Mouse (Mus musculus) midbrain, postnatal 0 days (tissue): ENCODE results near the gene Pex11a. TPM values are rescaled to one million over a fixed set of nuclear protein-coding genes. Genes with fewer than 3 reads are reported as not detected.

ENCODE experiments used
- ATAC-seq: fragments of 200-750 bp; cut with Nextera tagmentation; 2 replicates; pipeline ENCODE4 v1.8.0; 2017; ENCODE audit warnings: moderate number of reproducible peaks, mild to moderate bottlenecking, moderate TSS enrichment, moderate library complexity; ENCODE audit not compliant: low FRiP score
- DNase-seq: peaks from one replicate; pipeline ENCODE4 v3.0.0-alpha.2; 2015; ENCODE audit warnings: low spot score
- H3K27ac ChIP-seq: fragments of 300-500 bp; sonication (generic); 2 replicates; pipeline ENCODE4 v1.5.1; 2014; ENCODE audit warnings: low read depth, mild to moderate bottlenecking, low read length, mixed read lengths
- H3K27me3 ChIP-seq: fragments of 300-500 bp; sonication (generic); 2 replicates; pipeline ENCODE4 v1.6.1; 2014; ENCODE audit warnings: low read length, control low read depth, mixed read lengths; ENCODE audit not compliant: insufficient read depth
- H3K36me3 ChIP-seq: fragments of 300-500 bp; sonication (generic); 2 replicates; pipeline ENCODE4 v1.6.1; 2014; ENCODE audit warnings: low read length, control low read depth, mixed read lengths; ENCODE audit not compliant: insufficient read depth
- H3K4me1 ChIP-seq: fragments of 300-500 bp; sonication (generic); 2 replicates; pipeline ENCODE4 v1.6.1; 2014; ENCODE audit warnings: mild to moderate bottlenecking, control low read depth, antibody characterized with exemption, low read length, mixed read lengths; ENCODE audit not compliant: insufficient read depth
- H3K4me2 ChIP-seq: fragments of 300-500 bp; sonication (generic); 2 replicates; pipeline ENCODE4 v1.6.1; 2014; ENCODE audit warnings: low read depth, mild to moderate bottlenecking, low read length, mixed read lengths; ENCODE audit not compliant: poor library complexity, severe bottlenecking
- H3K4me3 ChIP-seq: fragments of 300-500 bp; sonication (generic); 2 replicates; pipeline ENCODE4 v1.5.1; 2014; ENCODE audit warnings: low read depth, mild to moderate bottlenecking, low read length, moderate library complexity
- H3K9ac ChIP-seq: fragments of 300-500 bp; sonication (generic); replicated peaks from 2 replicates; pipeline ENCODE4 v1.6.1; 2014; ENCODE audit warnings: mild to moderate bottlenecking, low read length, moderate library complexity, mixed read lengths; ENCODE audit not compliant: poor library complexity, severe bottlenecking
- H3K9me3 ChIP-seq: fragments of 300-500 bp; sonication (generic); 2 replicates; pipeline ENCODE4 v1.6.1; 2016; ENCODE audit warnings: low read length, control low read depth
- CTCF ChIP-seq: IDR thresholded peaks from 2 replicates; pipeline ENCODE4 v1.5.1; 2016; ENCODE audit warnings: antibody characterized with exemption, mild to moderate bottlenecking
- WGBS: fragments of 180-500 bp; shearing (Covaris S2); extraction: QIAGEN DNeasy Blood & Tissue Kit; methylation state at CpG from one replicate; pipeline ENCODE4 v1.1.7; 2014; 5-methylcytosine and 5-hydroxymethylcytosine counted together
- polyA plus RNA-seq: library from polyadenylated mRNA; unstranded; fragments of >200 nt; fragmentation: Nextera tagmentation; extraction: Ambion mirVana; gene quantifications from 2 replicates; pipeline ENCODE4 v1.2.1, GENCODE M21; 2015
- total RNA-seq: library from RNA; depleted of rRNA; stranded (reverse); fragments of >200 nt; gene quantifications from 2 replicates; pipeline ENCODE4 v1.2.3, GENCODE M21; 2014; rRNA removed

The Pex11a gene
- total and polyA plus RNA-seq, 2 experiments from 2014 or later = 3.6 to 11.9 TPM

DNA sequence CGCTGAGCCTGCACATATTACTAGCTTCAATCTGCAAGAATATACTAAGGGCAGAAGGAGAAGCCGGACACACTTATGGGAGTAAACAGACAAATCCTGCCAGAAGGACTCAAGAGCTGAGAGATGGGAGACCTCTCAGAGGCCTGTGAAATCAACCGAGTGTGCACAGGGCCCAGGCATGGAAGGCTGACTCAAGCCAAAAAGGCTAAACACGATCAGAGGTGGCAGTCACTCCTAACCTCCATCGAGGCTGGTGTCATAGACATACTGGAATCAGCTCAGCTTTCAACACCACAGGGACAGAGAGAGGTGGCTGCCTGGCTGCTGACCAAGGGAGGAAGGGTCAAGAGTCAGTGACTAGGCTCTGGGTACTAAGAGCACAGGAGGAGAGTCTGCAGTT, 37.7 kb downstream of the Pex11a start:
- Histone ChIP-seq H3K36me3 (0 out of 2 replicates have a peak, but pooled peaks cover 7% of the 10 kb centered on the region), H3K27ac (no peak overlapping the region), H3K4me1 (no peaks in the 10 kb centered on the region), H3K9me3 (no peaks in the 10 kb centered on the region), H3K4me3 (no peak overlapping the region), H3K4me2 (no peak overlapping the region), H3K27me3 (no peaks in the 10 kb centered on the region; the same call in 1 of the 2 replicates), H3K9ac (no peak overlapping the region)
- TF ChIP-seq CTCF = no peak
- no peak for DNase-seq
- ATAC-seq = no peak
- 93% methylated on average over 5 of the region's 5 CpGs for WGBS

DNA sequence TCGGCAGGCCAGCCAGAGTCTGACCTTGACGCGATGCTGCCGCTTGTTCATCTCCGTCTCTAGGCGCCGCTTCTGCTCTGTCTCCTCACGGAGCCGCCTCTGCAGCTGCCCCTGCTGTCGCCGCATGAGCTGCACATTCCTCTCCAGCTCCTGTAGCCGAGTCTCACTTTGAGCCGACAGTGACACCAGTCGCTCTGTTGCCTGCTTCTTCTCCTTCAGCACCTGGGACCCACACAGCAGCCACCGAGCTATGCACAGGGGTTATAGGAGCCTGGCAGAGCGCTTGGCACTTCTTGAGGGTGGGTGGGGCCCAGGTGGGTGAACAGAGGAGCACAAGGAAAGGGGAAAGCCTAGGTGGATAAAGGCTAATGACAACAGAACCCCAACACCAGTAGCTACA, 40.2 kb downstream of the Pex11a start:
- Histone ChIP-seq H3K4me1 (no peaks in the 10 kb centered on the region), H3K4me2 (no peak overlapping the region), H3K9ac (no peak overlapping the region), H3K27me3 (no peaks in the 10 kb centered on the region), H3K36me3 (0 out of 2 replicates have a peak, but pooled peaks cover 7% of the 10 kb centered on the region), H3K4me3 (no peak overlapping the region), H3K27ac (no peak overlapping the region), H3K9me3 (no peaks in the 10 kb centered on the region)
- WGBS = 84% methylated on average over 16 of the region's 16 CpGs
- DNase-seq (no peak), ATAC-seq (no peak)
- TF ChIP-seq CTCF = no peak

DNA sequence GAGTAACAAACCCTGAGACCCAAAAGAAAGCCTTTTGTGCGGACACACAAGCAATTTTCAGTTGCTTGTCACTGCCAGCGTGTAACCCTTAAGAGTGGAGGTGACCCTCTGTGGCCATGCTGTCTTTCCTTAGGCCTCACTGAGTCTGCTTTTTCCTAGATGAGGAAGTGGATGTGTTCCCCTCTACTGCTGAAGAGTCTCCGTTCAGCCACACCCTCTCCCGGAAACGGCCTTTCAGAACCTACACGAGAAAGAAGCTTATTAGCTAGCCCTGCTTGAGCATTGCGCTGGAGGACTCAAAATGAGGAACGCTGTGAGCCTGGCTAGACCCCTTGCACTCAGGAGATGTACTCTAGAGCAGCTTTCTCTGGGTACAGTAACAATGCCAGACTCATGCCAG, 46.4 kb downstream of the Pex11a start:
- no peak for TF ChIP-seq CTCF
- no peaks in the 10 kb centered on the region for H3K9me3 ChIP-seq
- no peaks in the 10 kb centered on the region for H3K27me3 ChIP-seq
- H3K27ac ChIP-seq = no peak overlapping the region
- H3K36me3 ChIP-seq = no peaks in the 10 kb centered on the region
- no peaks in the 10 kb centered on the region for H3K4me1 ChIP-seq
- H3K4me3 ChIP-seq = no peak overlapping the region
- WGBS = 86% methylated on average over 8 of the region's 8 CpGs
- H3K9ac ChIP-seq = no peak overlapping the region
- ATAC-seq (no peak), DNase-seq (no peak)
- H3K4me2 ChIP-seq = no peak overlapping the region

Other genes with a start within 250 kb of the Pex11a start
- 2.2 and 2.6 TPM in 2 replicates for gene Rhcg, start 125.5 kb downstream of the Pex11a start, total RNA-seq
- 4.3 and 4.8 TPM in 2 replicates for gene Rhcg, start 125.5 kb downstream of the Pex11a start, polyA plus RNA-seq
- gene Ticrr, start 82.9 kb downstream of the Pex11a start, total RNA-seq = 1.2 and 3.4 TPM in 2 replicates
- 0.85 and 1.0 TPM in 2 replicates for gene Ticrr, start 82.9 kb downstream of the Pex11a start, polyA plus RNA-seq
- 5.5 and 5.6 TPM in 2 replicates for gene Kif7, start 27.4 kb downstream of the Pex11a start, total RNA-seq
- 1.5 and 1.7 TPM in 2 replicates for gene Kif7, start 27.4 kb downstream of the Pex11a start, polyA plus RNA-seq
- gene Plin1, start 10.2 kb downstream of the Pex11a start, total RNA-seq = 0.14 and 0.44 TPM in 2 replicates
- 0.23 and 0.33 TPM in 2 replicates for gene Plin1, start 10.2 kb downstream of the Pex11a start, polyA plus RNA-seq
- 0.19 and 0.27 TPM in 2 replicates for gene Wdr93, start within 50 bp of the Pex11a start, total RNA-seq
- gene Wdr93, start within 50 bp of the Pex11a start, polyA plus RNA-seq = 0.32 TPM in 1 of 2 replicates, not detected in the other
- gene Mesp1, start 50.7 kb upstream of the Pex11a start, total RNA-seq = 0.27 TPM in 1 of 2 replicates, not detected in the other
- 0.69 and 0.86 TPM in 2 replicates for gene Mesp1, start 50.7 kb upstream of the Pex11a start, polyA plus RNA-seq
- 0.52 and 0.88 TPM in 2 replicates for gene Mesp2, start 67.6 kb upstream of the Pex11a start, total RNA-seq
- 1.4 and 1.5 TPM in 2 replicates for gene Mesp2, start 67.6 kb upstream of the Pex11a start, polyA plus RNA-seq
- gene Anpep, start 117.9 kb upstream of the Pex11a start, total RNA-seq = 6.4 and 11.2 TPM in 2 replicates
- 5.1 TPM in 2 replicates for gene Anpep, start 117.9 kb upstream of the Pex11a start, polyA plus RNA-seq
- 38.8 and 41.4 TPM in 2 replicates for gene Ap3s2, start 177.5 kb upstream of the Pex11a start, total RNA-seq
- gene Ap3s2, start 177.5 kb upstream of the Pex11a start, polyA plus RNA-seq = 38.6 and 40.9 TPM in 2 replicates
- gene Arpin, start 192.2 kb upstream of the Pex11a start, total RNA-seq = 27.0 and 38.4 TPM in 2 replicates
- gene Arpin, start 192.2 kb upstream of the Pex11a start, polyA plus RNA-seq = 14.9 and 16.1 TPM in 2 replicates